Mouse (Mus musculus) testis, adult 10 weeks (tissue): ENCODE data around the gene Vmn2r13. TPM values are rescaled to one million over a fixed set of nuclear protein-coding genes. Genes with fewer than 3 reads are reported as not detected.

Source experiments
- polyA plus RNA-seq: library from polyadenylated mRNA; stranded (reverse); fragments of 350-450 nt; fragmentation: Illumina TruSeq; extraction: RNeasy Lipid Tissue Mini Kit (QIAGEN cat#74804); gene quantifications from one replicate; pipeline ENCODE4 v1.2.3, GENCODE M21; 2014; ENCODE audit warnings: low read depth, low replicate concordance

Gene Vmn2r13
- not detected for polyA plus RNA-seq

GRCm38 (mm10) chr5:109192099-109192498 lies at the start of gene Vmn2r13:
Vmn2r13 (minus strand) TSS chr5:109192199.

DNA sequence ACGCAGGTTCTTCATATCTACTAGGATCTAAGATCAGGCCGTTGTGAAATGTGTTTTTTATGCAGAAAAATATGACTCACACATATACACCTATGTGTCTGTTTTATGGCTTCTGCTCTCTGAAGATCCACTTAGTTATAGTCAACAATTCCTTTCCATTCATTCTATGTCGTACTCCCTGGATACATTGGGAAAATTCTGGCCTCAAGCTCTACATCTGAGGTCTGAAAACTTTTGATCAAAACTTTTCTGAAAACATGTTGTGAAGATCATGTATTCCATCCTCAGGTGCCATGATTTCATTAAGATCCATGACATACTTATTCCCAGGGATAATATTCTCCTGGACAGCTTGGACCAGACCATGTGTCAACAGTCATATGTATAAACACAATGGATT lies 32.6 kb upstream of the Vmn2r13 start, which contains the start of gene Vmn2r14:
Gene Vmn2r14, minus strand, starts transcription at position 101 of the 400 bp plus-strand sequence.

Other genes with a start within 250 kb of the Vmn2r13 start
- not detected for gene Vmn2r10, start 185.7 kb downstream of the Vmn2r13 start, polyA plus RNA-seq
- not detected for gene Vmn2r11, start 132.6 kb downstream of the Vmn2r13 start, polyA plus RNA-seq
- gene Vmn2r12, start 94.2 kb downstream of the Vmn2r13 start, polyA plus RNA-seq: not detected
- not detected for gene Vmn2r14, start 32.5 kb upstream of the Vmn2r13 start, polyA plus RNA-seq
- gene Vmn2r15, start 105.4 kb upstream of the Vmn2r13 start, polyA plus RNA-seq: not detected
- 0.03 TPM for gene Vmn2r16, start 138.0 kb upstream of the Vmn2r13 start, polyA plus RNA-seq
- gene Vmn2r17, start 227.5 kb upstream of the Vmn2r13 start, polyA plus RNA-seq: 0.03 TPM